Mouse (Mus musculus): ENCODE data around the gene Dclk3. TPM values are rescaled to one million over a fixed set of nuclear protein-coding genes. Genes with fewer than 3 reads are reported as not detected.

Gene Dclk3
- polyA plus RNA-seq, 1 experiment from 2014 or later, result 0.07 TPM

DNA sequence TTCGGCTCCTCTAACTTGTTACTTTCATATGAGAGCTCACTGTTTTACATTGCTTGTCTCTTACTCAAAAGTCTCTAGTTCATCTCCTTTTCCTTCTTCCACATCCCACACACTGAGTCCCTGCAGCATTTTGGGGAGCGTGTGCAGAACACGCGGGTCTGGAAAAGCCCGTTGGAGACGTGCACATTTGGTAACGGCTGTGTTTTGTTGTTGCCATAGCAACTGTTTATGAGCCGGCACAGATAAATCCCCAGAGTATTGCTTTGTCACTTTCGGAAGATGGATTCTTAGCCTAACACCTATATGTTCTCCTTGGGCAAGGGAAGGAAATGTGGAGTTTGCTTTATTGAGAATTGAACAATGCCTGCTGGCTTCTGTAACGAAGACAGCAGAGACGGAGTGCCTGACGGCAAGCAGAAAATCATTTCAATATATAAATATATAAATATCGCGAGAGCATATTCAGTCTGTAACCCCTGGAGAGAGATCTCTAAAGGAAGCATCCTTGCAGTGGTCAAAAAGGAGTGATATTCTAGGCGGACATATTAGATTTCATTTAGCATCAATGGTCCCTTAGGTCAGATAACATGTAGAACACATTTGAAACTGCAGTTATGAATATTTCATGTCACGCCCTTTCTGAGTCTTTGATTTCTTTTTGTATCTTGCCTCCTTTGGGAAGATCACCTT, 26.3 kb upstream of the Dclk3 start:
- no peaks in the 10 kb centered on the region for H3K27me3 ChIP-seq (replicated peaks)
- no peak overlapping the region for H3K9ac ChIP-seq
- H3K27ac ChIP-seq, result no peak overlapping the region
- 81% methylated on average over 16 of the region's 16 CpGs for WGBS (ENCODE audit: insufficient replicate concordance)
- no peak overlapping the region for H3K4me3 ChIP-seq
- no peak for ATAC-seq
- H3K9me3 ChIP-seq (replicated peaks), result no peaks in the 10 kb centered on the region
- no peaks in the 10 kb centered on the region for H3K4me1 ChIP-seq
- no peaks in the 10 kb centered on the region for H3K36me3 ChIP-seq
- no peak overlapping the region for H3K4me2 ChIP-seq

DNA sequence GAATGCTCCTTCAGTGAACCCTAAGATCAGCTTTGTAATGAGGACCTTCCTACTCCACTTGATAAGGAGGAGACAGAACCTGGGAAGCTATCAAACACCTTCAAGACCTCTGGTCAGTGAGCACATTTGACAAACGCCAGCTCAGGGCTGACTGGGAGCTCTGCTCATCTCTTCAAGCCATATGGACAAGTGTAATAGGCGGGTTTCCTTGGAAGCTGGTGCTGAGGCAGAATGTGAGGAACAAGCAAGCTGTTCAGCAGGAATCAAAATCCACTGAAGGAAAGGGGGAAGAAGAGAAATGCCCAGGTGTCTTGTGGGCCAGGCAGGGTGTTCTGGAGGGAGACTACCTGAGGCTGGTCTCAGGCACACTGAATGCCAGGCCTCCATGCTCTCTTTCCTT, 17.0 kb upstream of the Dclk3 start:
- H3K9ac ChIP-seq, result no peak overlapping the region
- H3K4me3 ChIP-seq, result no peak overlapping the region
- H3K27ac ChIP-seq, result no peak overlapping the region
- no peaks in the 10 kb centered on the region for H3K4me1 ChIP-seq
- WGBS (ENCODE audit: insufficient replicate concordance), result 47% methylated on average over 2 of the region's 2 CpGs
- H3K27me3 ChIP-seq (replicated peaks), result no peaks in the 10 kb centered on the region
- no peaks in the 10 kb centered on the region for H3K36me3 ChIP-seq
- ATAC-seq, result no peak
- no peak overlapping the region for H3K4me2 ChIP-seq
- H3K9me3 ChIP-seq (replicated peaks), result no peaks in the 10 kb centered on the region

DNA sequence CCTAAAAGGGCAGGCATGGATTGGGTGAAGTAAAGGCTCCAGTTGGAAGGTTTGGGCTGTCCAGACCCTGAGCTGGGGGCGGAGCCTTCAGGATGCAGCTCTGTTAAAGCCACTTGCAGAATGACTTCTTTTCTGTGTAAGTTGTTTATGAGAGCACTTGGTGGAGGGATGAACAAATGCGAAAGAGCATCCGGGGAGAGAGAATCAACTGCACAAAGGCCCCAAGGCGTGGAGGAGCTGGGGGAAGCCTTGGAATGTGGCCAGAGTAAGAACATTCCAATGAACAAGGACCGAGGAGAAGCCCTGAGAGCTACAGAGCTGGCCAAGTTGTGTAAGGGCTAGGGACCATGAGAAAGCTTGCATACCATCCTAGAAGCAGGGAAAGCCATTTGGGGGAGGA, 16.3 kb upstream of the Dclk3 start:
- no peak for ATAC-seq
- H3K9ac ChIP-seq, result no peak overlapping the region
- H3K9me3 ChIP-seq (replicated peaks), result no peaks in the 10 kb centered on the region
- H3K27me3 ChIP-seq (replicated peaks), result no peaks in the 10 kb centered on the region
- no peak overlapping the region for H3K4me3 ChIP-seq
- WGBS (ENCODE audit: insufficient replicate concordance), result 60% methylated on average over 5 of the region's 5 CpGs
- H3K4me1 ChIP-seq, result no peaks in the 10 kb centered on the region
- no peak overlapping the region for H3K27ac ChIP-seq
- H3K4me2 ChIP-seq, result no peak overlapping the region
- no peaks in the 10 kb centered on the region for H3K36me3 ChIP-seq

DNA sequence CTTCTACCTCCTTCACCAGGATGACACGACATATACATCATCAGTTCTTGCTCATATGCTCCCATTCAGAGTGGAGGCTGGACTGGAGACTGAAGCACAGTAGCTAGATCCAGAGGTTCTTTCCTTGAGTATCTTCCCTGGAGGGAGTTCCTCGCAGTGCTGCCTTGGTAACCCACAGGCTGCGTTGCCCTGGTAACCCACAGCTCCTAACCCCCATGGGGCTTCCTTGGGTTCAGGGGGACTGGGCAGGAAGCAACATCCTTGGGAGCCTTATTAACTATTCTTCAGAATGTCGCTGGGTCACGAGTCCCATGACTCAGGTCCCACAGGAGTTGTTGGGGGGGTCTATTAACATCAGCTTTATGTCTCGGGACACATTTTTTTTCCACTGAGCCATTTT, 13.8 kb upstream of the Dclk3 start:
- H3K9ac ChIP-seq, result no peak overlapping the region
- H3K36me3 ChIP-seq, result no peaks in the 10 kb centered on the region
- H3K27ac ChIP-seq, result no peak overlapping the region
- H3K27me3 ChIP-seq (replicated peaks), result no peaks in the 10 kb centered on the region
- no peaks in the 10 kb centered on the region for H3K9me3 ChIP-seq (replicated peaks)
- no peak overlapping the region for H3K4me3 ChIP-seq
- H3K4me2 ChIP-seq, result no peak overlapping the region
- 70% methylated on average over 6 of the region's 6 CpGs for WGBS (ENCODE audit: insufficient replicate concordance)
- H3K4me1 ChIP-seq, result no peaks in the 10 kb centered on the region
- no peak; the same call in 1 of the 2 replicates for ATAC-seq

DNA sequence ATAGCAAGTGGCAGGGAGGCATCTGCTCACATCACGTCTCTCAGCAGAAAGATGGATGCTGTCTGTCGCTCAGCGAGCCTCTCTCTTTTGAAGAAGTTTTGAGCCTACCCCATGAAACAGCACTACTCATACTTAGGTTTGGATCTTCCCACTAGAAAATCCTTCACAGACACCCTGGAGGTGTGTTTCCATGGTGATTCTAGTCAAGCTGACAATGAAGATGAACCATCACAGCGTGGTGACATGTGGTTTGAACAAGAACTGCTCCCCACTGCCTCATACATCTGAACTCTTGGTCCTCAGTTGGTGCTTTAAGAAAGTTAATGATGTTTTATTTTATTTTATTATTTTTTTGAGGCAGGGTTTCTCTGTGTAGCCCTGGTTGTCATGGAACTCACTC, 12.9 kb upstream of the Dclk3 start:
- Histone ChIP-seq H3K27me3 (replicated peaks) (no peaks in the 10 kb centered on the region), H3K9ac (no peak overlapping the region), H3K4me2 (no peak overlapping the region), H3K27ac (no peak overlapping the region), H3K36me3 (no peaks in the 10 kb centered on the region), H3K4me1 (no peaks in the 10 kb centered on the region), H3K9me3 (replicated peaks) (no peaks in the 10 kb centered on the region), H3K4me3 (no peak overlapping the region)
- no peak for ATAC-seq
- 68% methylated on average over 4 of the region's 4 CpGs for WGBS (ENCODE audit: insufficient replicate concordance)

DNA sequence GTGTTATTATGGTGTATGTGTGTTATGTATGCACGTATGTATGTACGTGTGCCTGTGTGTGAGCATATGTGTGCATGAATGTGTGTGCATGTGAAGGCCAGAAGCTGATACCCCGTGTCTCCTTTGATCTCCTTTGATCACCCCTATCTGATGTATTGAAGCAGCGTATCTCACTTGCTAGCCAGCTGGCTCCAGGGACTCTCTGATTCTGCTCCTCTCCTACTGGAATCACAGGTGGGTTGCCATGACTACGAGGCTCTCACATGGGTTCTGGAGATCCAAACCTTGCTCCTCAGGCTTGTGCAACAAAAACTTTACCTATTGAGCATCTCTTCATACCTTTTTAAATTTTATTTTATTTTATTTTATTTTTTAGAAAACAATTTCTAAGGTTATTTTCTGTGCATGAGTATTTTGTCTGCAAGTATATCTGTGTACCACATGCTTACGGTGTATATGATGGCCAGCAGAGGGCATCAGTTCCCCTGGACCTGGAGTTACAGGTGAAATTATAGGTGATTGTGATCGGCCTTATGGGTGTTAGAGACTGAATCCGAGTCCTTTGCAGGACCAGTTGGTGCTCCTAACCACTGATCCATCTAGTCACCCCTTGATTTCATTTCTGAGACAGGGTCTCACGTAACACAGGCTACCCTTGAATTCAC, 10.9 kb upstream of the Dclk3 start:
- WGBS (ENCODE audit: insufficient replicate concordance), result 62% methylated on average over 9 of the region's 9 CpGs
- no peaks in the 10 kb centered on the region for H3K4me1 ChIP-seq
- no peaks in the 10 kb centered on the region for H3K27me3 ChIP-seq (replicated peaks)
- H3K27ac ChIP-seq, result no peak overlapping the region
- H3K9me3 ChIP-seq (replicated peaks), result no peaks in the 10 kb centered on the region
- no peak overlapping the region for H3K9ac ChIP-seq
- H3K4me3 ChIP-seq, result no peak overlapping the region
- no peaks in the 10 kb centered on the region for H3K36me3 ChIP-seq
- H3K4me2 ChIP-seq, result no peak overlapping the region
- ATAC-seq, result no peak

DNA sequence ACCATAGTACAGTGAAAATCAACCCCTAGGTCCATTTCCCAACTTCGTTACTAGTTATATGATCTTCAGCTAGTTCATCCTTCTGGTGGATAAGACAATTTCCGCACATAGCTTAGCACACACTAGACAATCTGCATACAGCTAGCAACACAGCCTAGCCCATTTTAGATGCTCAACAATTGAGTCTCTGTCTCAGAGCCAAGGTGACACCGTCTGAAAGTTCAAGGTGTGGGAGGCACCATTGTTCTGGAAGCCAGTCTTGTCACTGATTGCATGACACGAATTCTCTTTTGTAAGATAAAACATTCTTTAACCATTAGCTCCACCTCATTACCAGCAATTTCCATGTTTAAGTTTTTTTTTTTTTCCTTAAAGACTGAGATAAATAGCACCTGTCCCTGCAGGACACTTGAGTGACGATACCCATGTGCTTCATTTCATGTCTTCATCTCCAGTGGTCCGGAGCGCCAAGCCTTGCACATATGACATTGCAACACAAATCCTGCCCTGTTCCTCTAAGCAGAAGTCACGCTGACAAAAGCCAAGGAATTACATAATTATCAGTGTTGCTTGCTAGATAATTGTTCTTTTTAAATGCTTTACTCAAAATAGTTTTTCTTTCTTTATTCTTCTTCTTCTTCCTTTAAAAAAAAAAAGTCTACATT, 10.1 kb upstream of the Dclk3 start:
- H3K9ac ChIP-seq, result no peak overlapping the region
- no peaks in the 10 kb centered on the region for H3K36me3 ChIP-seq
- H3K4me2 ChIP-seq, result no peak overlapping the region
- WGBS (ENCODE audit: insufficient replicate concordance), result 59% methylated on average over 8 of the region's 8 CpGs
- no peak for ATAC-seq
- no peaks in the 10 kb centered on the region for H3K9me3 ChIP-seq (replicated peaks)
- no peak overlapping the region for H3K4me3 ChIP-seq
- no peak overlapping the region for H3K27ac ChIP-seq
- H3K4me1 ChIP-seq, result no peaks in the 10 kb centered on the region
- H3K27me3 ChIP-seq (replicated peaks), result no peaks in the 10 kb centered on the region

DNA sequence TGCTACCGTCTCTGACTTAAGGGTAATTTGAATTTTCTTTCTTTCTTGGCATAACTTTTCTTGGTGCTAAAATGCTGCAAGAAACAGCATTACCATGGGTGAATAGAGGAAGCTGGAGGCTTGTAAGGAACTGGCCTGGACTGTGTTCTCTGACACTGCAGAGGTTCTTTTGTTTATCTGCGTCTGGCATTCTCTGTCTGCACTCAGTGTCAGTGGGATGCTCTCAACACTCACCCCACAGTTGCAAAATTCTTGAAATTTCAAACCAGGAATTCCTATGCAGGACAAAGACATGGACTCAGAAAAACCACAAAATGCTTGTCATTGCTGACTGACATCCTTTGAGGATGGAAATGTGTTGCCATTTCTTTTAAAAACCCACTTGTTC, 9.5 kb upstream of the Dclk3 start:
- Histone ChIP-seq H3K27ac (no peak overlapping the region), H3K9me3 (replicated peaks) (no peaks in the 10 kb centered on the region), H3K27me3 (replicated peaks) (no peaks in the 10 kb centered on the region), H3K36me3 (no peaks in the 10 kb centered on the region), H3K4me1 (no peaks in the 10 kb centered on the region), H3K4me3 (no peak overlapping the region), H3K9ac (no peak overlapping the region), H3K4me2 (no peak overlapping the region)
- 52% methylated on average over 2 of the region's 2 CpGs for WGBS (ENCODE audit: insufficient replicate concordance)
- no peak for ATAC-seq

DNA sequence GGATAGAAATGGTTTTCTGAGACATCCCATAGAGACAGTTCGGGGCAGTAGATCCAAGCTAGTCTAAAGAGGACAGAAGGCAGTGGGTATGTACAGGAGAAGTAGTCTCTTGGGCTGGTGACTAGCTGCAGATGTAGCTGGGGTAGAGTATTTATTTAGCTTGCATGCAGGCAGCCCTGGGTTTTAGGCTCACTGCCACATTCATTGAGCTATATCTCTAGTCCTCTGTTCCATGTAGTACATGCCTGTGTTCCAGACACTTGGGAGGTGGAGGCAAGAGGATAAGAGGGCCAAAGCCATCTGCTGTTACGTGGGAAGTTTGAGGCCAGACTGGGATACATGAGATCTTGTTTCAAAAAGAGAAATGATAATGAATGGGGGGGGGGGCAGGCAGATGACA, 3.5 kb upstream of the Dclk3 start:
- Histone ChIP-seq H3K4me1 (peaks cover 8% of the 10 kb centered on the region; the same call in 1 of the 2 replicates), H3K36me3 (no peaks in the 10 kb centered on the region), H3K9me3 (replicated peaks) (no peaks in the 10 kb centered on the region), H3K27me3 (replicated peaks) (peaks cover 42% of the 10 kb centered on the region), H3K4me2 (no peak overlapping the region), H3K4me3 (no peak overlapping the region), H3K27ac (no peak overlapping the region), H3K9ac (no peak overlapping the region)
- 64% methylated on average over 2 of the region's 2 CpGs for WGBS (ENCODE audit: insufficient replicate concordance)
- no peak for ATAC-seq

DNA sequence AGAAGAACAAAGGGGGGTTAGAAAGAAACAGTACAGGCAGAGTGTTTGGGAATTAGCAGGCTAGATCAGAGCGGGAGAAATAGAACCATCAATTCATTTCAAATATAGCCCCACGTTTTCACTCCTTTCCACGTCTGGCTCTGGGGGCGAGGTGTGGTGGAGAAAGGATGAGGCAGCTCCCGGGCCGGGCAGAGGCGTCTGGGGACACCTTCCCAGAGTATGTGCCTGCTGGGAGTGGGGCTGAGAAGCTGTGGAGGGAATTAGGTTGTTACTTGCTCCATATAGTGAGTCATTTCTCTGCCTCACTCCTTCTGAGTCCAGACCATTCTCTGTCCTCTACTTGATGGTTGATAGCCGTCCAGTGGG, 938 bp downstream of the Dclk3 start:
- Histone ChIP-seq H3K4me2 (no peak overlapping the region), H3K9me3 (replicated peaks) (no peaks in the 10 kb centered on the region), H3K36me3 (no peaks in the 10 kb centered on the region), H3K27ac (no peak overlapping the region), H3K4me3 (no peak overlapping the region), H3K9ac (no peak overlapping the region), H3K27me3 (replicated peaks) (peaks cover 58% of the 10 kb centered on the region), H3K4me1 (peaks cover 8% of the 10 kb centered on the region; the same call in 1 of the 2 replicates)
- 42% methylated on average over 8 of the region's 8 CpGs for WGBS (ENCODE audit: insufficient replicate concordance)
- ATAC-seq, result no peak

DNA sequence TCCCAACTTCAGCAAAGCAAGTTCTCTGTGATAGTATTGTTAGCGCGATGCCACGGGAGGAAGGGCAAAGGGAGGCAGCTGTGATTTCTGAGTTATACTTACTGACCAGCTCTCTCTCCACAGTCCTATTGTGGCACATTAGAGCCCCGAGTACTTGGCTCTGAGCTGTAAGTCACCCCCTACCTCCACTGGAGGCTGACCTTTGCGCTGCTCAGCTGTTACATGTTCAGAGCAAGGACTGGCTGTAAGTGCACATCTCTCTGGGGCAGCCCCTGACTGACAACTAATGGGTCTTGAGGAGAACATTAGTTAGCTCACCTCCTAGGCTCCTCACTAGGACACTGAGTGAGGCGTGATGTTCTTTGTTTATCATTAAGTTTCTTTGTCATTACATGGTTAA, 1.6 kb downstream of the Dclk3 start:
- H3K4me1 ChIP-seq, result peaks cover 8% of the 10 kb centered on the region; the same call in 1 of the 2 replicates
- 56% methylated on average over 6 of the region's 6 CpGs for whole genome bisulfite sequencing (ENCODE audit: insufficient replicate concordance)
- H3K27me3 ChIP-seq (replicated peaks), result peaks cover 58% of the 10 kb centered on the region
- H3K36me3 ChIP-seq, result no peaks in the 10 kb centered on the region
- H3K4me2 ChIP-seq, result no peak overlapping the region
- no peak overlapping the region for H3K27ac ChIP-seq
- no peak overlapping the region for H3K9ac ChIP-seq
- H3K9me3 ChIP-seq (replicated peaks), result no peaks in the 10 kb centered on the region
- no peak for ATAC-seq
- H3K4me3 ChIP-seq, result no peak overlapping the region

DNA sequence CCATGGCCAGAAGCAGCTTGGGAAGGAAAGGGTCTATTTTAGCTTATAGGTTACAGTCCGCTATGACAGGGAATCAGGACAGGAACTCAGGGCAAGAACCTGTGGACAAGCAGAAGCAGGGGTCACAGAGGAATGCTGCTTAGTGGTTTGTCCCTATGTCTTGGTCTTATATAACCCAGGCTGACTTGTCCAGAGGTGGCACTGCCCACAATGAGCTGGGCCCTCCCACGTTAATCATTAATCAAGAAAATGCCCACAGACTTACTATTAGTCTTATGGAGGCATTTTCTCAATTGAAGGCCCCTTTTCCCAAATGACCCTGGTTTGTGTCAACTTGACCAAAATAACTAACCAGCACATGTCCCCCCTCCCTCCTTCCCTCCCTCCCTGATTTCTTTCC, 2.3 kb downstream of the Dclk3 start:
- peaks cover 8% of the 10 kb centered on the region; the same call in 1 of the 2 replicates for H3K4me1 ChIP-seq
- H3K36me3 ChIP-seq, result no peaks in the 10 kb centered on the region
- H3K4me2 ChIP-seq, result no peak overlapping the region
- WGBS (ENCODE audit: insufficient replicate concordance), result 67% methylated on average over 2 of the region's 2 CpGs
- H3K4me3 ChIP-seq, result no peak overlapping the region
- H3K27ac ChIP-seq, result no peak overlapping the region
- ATAC-seq, result no peak
- peaks cover 54% of the 10 kb centered on the region for H3K27me3 ChIP-seq (replicated peaks)
- H3K9me3 ChIP-seq (replicated peaks), result no peaks in the 10 kb centered on the region
- H3K9ac ChIP-seq, result no peak overlapping the region

Data from liver, embryonic 12.5 days (tissue).